Mouse (Mus musculus): ENCODE results near the gene Gm9602. TPM values are rescaled to one million over a fixed set of nuclear protein-coding genes. Genes with fewer than 3 reads are reported as not detected.
"Not testable (repeated sequence)": the region's sequence is repeated elsewhere in the genome, so short reads cannot be mapped to it uniquely, and the experiment has no call there.

The Gm9602 gene
- not detected for total RNA-seq (2022)

DNA sequence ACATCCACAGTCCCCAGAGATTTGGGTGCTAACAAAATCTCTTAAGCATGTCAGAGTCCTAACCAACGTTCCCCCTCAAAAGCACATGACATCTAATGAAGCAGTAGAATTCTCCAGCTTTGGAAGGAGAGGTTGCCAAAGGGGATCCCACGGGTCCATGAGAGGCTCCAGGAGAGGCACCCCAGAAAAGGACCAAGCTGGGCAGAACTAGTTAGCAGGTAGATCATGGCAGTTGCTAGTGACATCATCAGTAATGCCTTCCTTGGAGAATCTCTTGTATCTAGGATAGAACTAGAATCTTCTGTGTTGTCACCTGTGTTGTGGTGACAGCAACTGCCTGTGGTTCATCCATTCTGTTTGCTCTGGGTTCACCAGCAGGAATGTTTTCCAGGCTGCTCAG, at the start of gene Gm9602:
Gene Gm9602, plus strand, starts transcription at position 301 of the 400 bp plus-strand sequence.
- DNase-seq (ENCODE audit: low spot score in 2 of 2) = not testable (repeated sequence)

DNA sequence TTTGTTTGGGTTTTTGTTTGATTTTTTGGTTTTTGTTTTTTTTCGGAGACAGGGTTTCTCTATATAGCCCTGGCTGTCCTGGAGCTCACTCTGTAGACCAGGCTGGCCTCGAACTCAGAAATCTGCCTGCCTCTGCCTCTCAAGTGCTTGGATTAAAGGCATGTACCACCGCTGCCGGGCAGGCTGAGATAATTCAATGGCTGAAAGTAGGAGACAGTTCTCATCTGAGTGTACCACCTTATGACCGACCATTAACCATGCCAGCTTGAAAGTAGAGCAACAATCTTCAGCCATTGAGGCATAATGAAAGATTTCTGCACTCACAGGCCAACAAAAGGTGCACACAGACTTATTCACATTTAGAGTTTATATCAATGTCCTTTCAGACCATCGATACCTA, 30.3 kb downstream of the Gm9602 start:
- DNase-seq (ENCODE audit: low spot score in 2 of 2) = not testable (repeated sequence)

DNA sequence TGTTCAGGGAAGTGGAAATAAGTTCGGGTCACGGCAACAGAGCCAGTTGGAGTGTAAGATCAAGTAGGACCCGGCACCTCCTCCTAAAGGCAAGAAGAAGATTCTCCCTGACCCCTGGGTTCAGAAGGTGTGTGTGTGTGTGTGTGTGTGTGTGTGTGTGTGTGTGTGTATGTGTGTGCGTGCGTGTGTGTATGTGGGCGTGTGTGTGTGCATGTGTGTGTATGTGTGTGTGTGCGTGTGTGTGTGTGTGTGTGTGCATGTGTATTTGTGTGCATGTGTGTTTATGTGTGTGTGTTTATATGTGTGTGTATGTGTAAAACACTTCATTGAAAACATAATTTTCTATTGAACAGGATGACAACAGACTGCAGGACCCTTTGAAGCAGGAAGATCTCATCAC, 45.8 kb downstream of the Gm9602 start:
- not testable (repeated sequence) for DNase-seq (ENCODE audit: low spot score in 2 of 2)

Other genes starting within 250 kb of the Gm9602 start
- gene Gm3047, start 220.9 kb upstream of the Gm9602 start, total RNA-seq (2022) = not detected
- under 1 TPM; 0.32 to 0.94 (median 0.53) TPM for gene Gm8159, start 144.0 kb upstream of the Gm9602 start, total RNA-seq (2022)
- gene Gm3239, start 112.1 kb upstream of the Gm9602 start, total RNA-seq (2022) = not detected
- gene Gm7876, start 67.1 kb upstream of the Gm9602 start, total RNA-seq (2022) = not detected
- gene Gm3252, start 49.6 kb upstream of the Gm9602 start, total RNA-seq (2022) = under 1 TPM; 0.21 to 0.59 (median 0.35) TPM
- gene Gm3269, start 61.8 kb downstream of the Gm9602 start, total RNA-seq (2022) = not detected
- gene Gm3264, start 79.2 kb downstream of the Gm9602 start, total RNA-seq (2022) = 10 to 100 TPM in 1 of 4 experiments, 1 to 10 TPM in 3; 4.5 to 13.0 (median 8.3) TPM
- gene Gm3278, start 116.1 kb downstream of the Gm9602 start, total RNA-seq (2022) = not detected
- not detected for gene Gm8297, start 207.6 kb downstream of the Gm9602 start, total RNA-seq (2022)
- not detected for gene Gm3298, start 239.6 kb downstream of the Gm9602 start, total RNA-seq (2022)